Mouse (Mus musculus) lung, embryonic 14.5 days (tissue): ENCODE data around the gene Tacc2. TPM values are rescaled to one million over a fixed set of nuclear protein-coding genes. Genes with fewer than 3 reads are reported as not detected.
A peak's percentile ranks its signal among the peaks of the same experiment; 100 is the strongest.

Experiments used
- ATAC-seq: fragments of 200-750 bp; cut with Nextera tagmentation; 2 replicates; pipeline ENCODE4 v1.8.0; 2017; ENCODE audit warnings: mild to moderate bottlenecking, moderate TSS enrichment, moderate library complexity; ENCODE audit not compliant: insufficient read depth
- DNase-seq: peaks from one replicate; pipeline ENCODE4 v3.0.0-alpha.2; 2015
- H3K27ac ChIP-seq: fragments of 300-500 bp; sonication (generic); 2 replicates; pipeline ENCODE4 v1.5.1; 2014; ENCODE audit warnings: low read depth, mild to moderate bottlenecking, moderate library complexity
- H3K27me3 ChIP-seq: fragments of 300-500 bp; sonication (generic); 2 replicates; pipeline ENCODE4 v1.6.1; 2014; ENCODE audit warnings: low read length, control low read depth; ENCODE audit not compliant: insufficient read depth
- H3K36me3 ChIP-seq: fragments of 300-500 bp; sonication (generic); 2 replicates; pipeline ENCODE4 v1.6.1; 2014; ENCODE audit warnings: control low read depth; ENCODE audit not compliant: insufficient read depth
- H3K4me1 ChIP-seq: fragments of 300-500 bp; sonication (generic); 2 replicates; pipeline ENCODE4 v1.6.1; 2014; ENCODE audit warnings: antibody characterized with exemption, control low read depth; ENCODE audit not compliant: insufficient read depth
- H3K4me2 ChIP-seq: fragments of 300-500 bp; sonication (generic); 2 replicates; pipeline ENCODE4 v1.6.1; 2014; ENCODE audit warnings: mild to moderate bottlenecking
- H3K4me3 ChIP-seq: fragments of 300-500 bp; sonication (generic); 2 replicates; pipeline ENCODE4 v1.5.1; 2014; ENCODE audit warnings: low read depth, low read length
- H3K9ac ChIP-seq: fragments of 300-500 bp; sonication (generic); 2 replicates; pipeline ENCODE4 v1.6.1; 2014
- H3K9me3 ChIP-seq: fragments of 300-500 bp; sonication (generic); 2 replicates; pipeline ENCODE4 v1.6.1; 2016; ENCODE audit warnings: low read depth, low read length, control low read depth
- CTCF ChIP-seq: IDR thresholded peaks from 2 replicates; pipeline ENCODE4 v1.5.1; 2016; ENCODE audit warnings: antibody characterized with exemption, low read depth
- WGBS: fragments of 180-500 bp; shearing (Covaris S2); extraction: QIAGEN DNeasy Blood & Tissue Kit; methylation state at CpG from one replicate; pipeline ENCODE4 v1.1.7; 2014; 5-methylcytosine and 5-hydroxymethylcytosine counted together
- polyA plus RNA-seq: library from polyadenylated mRNA; unstranded; fragments of >200 nt; fragmentation: Nextera tagmentation; extraction: Ambion mirVana; gene quantifications from 2 replicates; pipeline ENCODE4 v1.2.1, GENCODE M21; 2014

Tacc2 gene
- polyA plus RNA-seq, 1 experiment from 2014 or later: 32.6 TPM

GRCm38 (mm10) chr7:130545401-130545800 is 31.8 kb upstream of the Tacc2 start:
- Histone ChIP-seq H3K27me3 (no peaks in the 10 kb centered on the region), H3K27ac (no peak overlapping the region), H3K4me1 (no peaks in the 10 kb centered on the region), H3K4me2 (peak overlapping the region; percentile 82), H3K9ac (peak overlapping the region; percentile 93; the same call in 1 of the 2 replicates), H3K9me3 (no peaks in the 10 kb centered on the region), H3K4me3 (peak overlapping the region; percentile 84), H3K36me3 (peaks cover 42% of the 10 kb centered on the region)
- WGBS: 85% methylated on average over 5 of the region's 5 CpGs
- ATAC-seq: no peak
- TF ChIP-seq CTCF: no peak
- DNase-seq: no peak

GRCm38 (mm10) chr7:130545893-130546292 is 31.3 kb upstream of the Tacc2 start:
- ATAC-seq (no peak), DNase-seq (no peak)
- 44% methylated on average over 3 of the region's 3 CpGs for WGBS
- TF ChIP-seq CTCF: no peak
- Histone ChIP-seq H3K4me1 (no peaks in the 10 kb centered on the region), H3K27ac (peak overlapping the region; percentile 100), H3K9ac (peak overlapping the region; percentile 93), H3K4me2 (peak overlapping the region; percentile 82), H3K36me3 (peaks cover 40% of the 10 kb centered on the region), H3K4me3 (peak overlapping the region; percentile 84), H3K9me3 (no peaks in the 10 kb centered on the region), H3K27me3 (no peaks in the 10 kb centered on the region)

GRCm38 (mm10) chr7:130546421-130546790 is 30.8 kb upstream of the Tacc2 start:
- 6% methylated on average over 7 of the region's 7 CpGs for WGBS
- H3K9me3 ChIP-seq: no peaks in the 10 kb centered on the region
- no peak for ATAC-seq
- H3K4me3 ChIP-seq: peak overlapping the region; percentile 84
- H3K27me3 ChIP-seq: no peaks in the 10 kb centered on the region
- H3K9ac ChIP-seq: peak overlapping the region; percentile 93
- no peak for TF ChIP-seq CTCF
- no peak for DNase-seq
- H3K4me2 ChIP-seq: peak overlapping the region; percentile 82
- peaks cover 35% of the 10 kb centered on the region for H3K36me3 ChIP-seq
- H3K4me1 ChIP-seq: no peaks in the 10 kb centered on the region
- peak overlapping the region; percentile 100 for H3K27ac ChIP-seq

GRCm38 (mm10) chr7:130546791-130547484 is 30.3 kb upstream of the Tacc2 start:
- TF ChIP-seq CTCF: peak; percentile 78
- ATAC-seq: peak; percentile 96
- WGBS: under 1% methylated on average over 84 of the region's 84 CpGs

GRCm38 (mm10) chr7:130547635-130548175 is 29.5 kb upstream of the Tacc2 start:
- no peak for ATAC-seq
- Histone ChIP-seq H3K9ac (peak overlapping the region; percentile 93), H3K27me3 (no peaks in the 10 kb centered on the region), H3K9me3 (no peaks in the 10 kb centered on the region), H3K36me3 (peaks cover 23% of the 10 kb centered on the region), H3K4me1 (no peaks in the 10 kb centered on the region), H3K4me3 (peak overlapping the region; percentile 84), H3K4me2 (peak overlapping the region; percentile 40), H3K27ac (0 out of 2 replicates have a peak overlapping the region, but pooled peaks have one; percentile 100)
- no peak for TF ChIP-seq CTCF
- 80% methylated on average over 12 of the region's 12 CpGs for WGBS
- no peak for DNase-seq

More at GRCm38 (mm10) chr7:130546791-130547484, 30.3 kb upstream of the Tacc2 start:
- Histone ChIP-seq H3K27me3 (no peaks in the 10 kb centered on the region), H3K9ac (peak overlapping the region; percentile 93), H3K4me2 (peak overlapping the region; percentile 82), H3K9me3 (no peaks in the 10 kb centered on the region), H3K4me3 (peak overlapping the region; percentile 84), H3K27ac (peak overlapping the region; percentile 100), H3K36me3 (peaks cover 30% of the 10 kb centered on the region), H3K4me1 (no peaks in the 10 kb centered on the region)
- peak; percentile 97 for DNase-seq

GRCm38 (mm10) chr7:130552780-130553179 is 24.5 kb upstream of the Tacc2 start:
- no peak overlapping the region for H3K9ac ChIP-seq
- no peak overlapping the region for H3K4me3 ChIP-seq
- no peaks in the 10 kb centered on the region for H3K9me3 ChIP-seq
- no peak for ATAC-seq
- 62% methylated on average over 5 of the region's 5 CpGs for WGBS
- no peaks in the 10 kb centered on the region for H3K36me3 ChIP-seq
- no peaks in the 10 kb centered on the region for H3K27me3 ChIP-seq
- DNase-seq: no peak
- no peak for TF ChIP-seq CTCF
- H3K4me1 ChIP-seq: no peaks in the 10 kb centered on the region
- no peak overlapping the region for H3K27ac ChIP-seq
- H3K4me2 ChIP-seq: no peak overlapping the region

- ATAC-seq: no peak
- Histone ChIP-seq H3K4me1 (no peaks in the 10 kb centered on the region), H3K27me3 (no peaks in the 10 kb centered on the region), H3K4me3 (no peak overlapping the region), H3K4me2 (no peak overlapping the region), H3K36me3 (no peaks in the 10 kb centered on the region), H3K27ac (no peak overlapping the region), H3K9me3 (no peaks in the 10 kb centered on the region), H3K9ac (no peak overlapping the region)
- no peak for TF ChIP-seq CTCF
- 66% methylated on average over 4 of the region's 4 CpGs for WGBS
- DNase-seq: no peak
These were observed 23.9 kb upstream of the Tacc2 start for GRCm38 (mm10) chr7:130553321-130553720.
